Mouse (Mus musculus): ENCODE results near the gene Fbxl4. TPM values are rescaled to one million over a fixed set of nuclear protein-coding genes. Genes with fewer than 3 reads are reported as not detected.
A peak's percentile ranks its signal among the peaks of the same experiment; 100 is the strongest.

Fbxl4 gene
- total and polyA plus RNA-seq, 3 experiments, result 4.5 TPM; not detected in 1

- H3K27me3 ChIP-seq (ENCODE audit: control insufficient read depth in 1 of 2, insufficient read depth in 2 of 2, low read length in 2 of 2), result no peaks in the 10 kb centered on the region
- H3K27ac ChIP-seq (ENCODE audit: control insufficient read depth, low read depth, low read length), result no peak overlapping the region
- H3K36me3 ChIP-seq (ENCODE audit: control insufficient read depth in 1 of 2, insufficient read depth in 2 of 2, low read length in 2 of 2), result no peaks in the 10 kb centered on the region; a peak in 2 of 4 replicates
- H3K4me1 ChIP-seq (ENCODE audit: control insufficient read depth in 1 of 2, insufficient read depth in 2 of 2, low read length in 2 of 2), result no peaks in the 10 kb centered on the region; a peak in 1 of 4 replicates
- H3K9ac ChIP-seq (ENCODE audit: control insufficient read depth, low read depth, low read length, poor library complexity, severe bottlenecking), result no peak overlapping the region
- H3K4me3 ChIP-seq (ENCODE audit: control insufficient read depth in 1 of 2, insufficient read depth in 1 of 2, low read depth in 2 of 2, low read length in 2 of 2), result no peak overlapping the region
- no peaks in the 10 kb centered on the region for H3K9me3 ChIP-seq (replicated peaks; ENCODE audit: insufficient read depth, low read length)
- peak; percentile 60 for DNase-seq (ENCODE audit: low read depth, low spot score)
- no peak for TF ChIP-seq MAZ (IDR thresholded peaks at IDR 0.05; ENCODE audit: low read depth, low read length)
- peak; percentile 13 for TF ChIP-seq RAD21 (IDR thresholded peaks at IDR 0.05; ENCODE audit: low read depth, low read length)
- no peaks in the 10 kb centered on the region for H3K79me2 ChIP-seq (ENCODE audit: control insufficient read depth, insufficient read depth, low read length, poor library complexity)
Observed at GRCm38 (mm10) chr4:22402032-22402431, 44.7 kb downstream of the Fbxl4 start.

GRCm38 (mm10) chr4:22402930-22403329 lies 45.6 kb downstream of the Fbxl4 start:
- H3K9ac ChIP-seq (ENCODE audit: control insufficient read depth, low read depth, low read length, poor library complexity, severe bottlenecking), result no peak overlapping the region
- no peak overlapping the region for H3K27ac ChIP-seq (ENCODE audit: control insufficient read depth, low read depth, low read length)
- no peaks in the 10 kb centered on the region for H3K9me3 ChIP-seq (replicated peaks; ENCODE audit: insufficient read depth, low read length)
- DNase-seq (ENCODE audit: low read depth, low spot score), result no peak
- TF ChIP-seq ETS1 (IDR thresholded peaks at IDR 0.05; ENCODE audit: low read depth, low read length) (no peak), EP300 (IDR thresholded peaks at IDR 0.05; ENCODE audit: low read depth in 1 of 2, low read length in 2 of 2) (no peak), MEF2A (IDR thresholded peaks at IDR 0.05; ENCODE audit: extremely low read depth, insufficient replicate concordance, low read depth, low read length, poor library complexity, severe bottlenecking) (no peak), TCF12 (IDR thresholded peaks at IDR 0.05; ENCODE audit: low read depth, low read length) (no peak), SMC3 (IDR thresholded peaks at IDR 0.05; ENCODE audit: low read depth, low read length) (no peak), ELF1 (IDR thresholded peaks at IDR 0.05; ENCODE audit: low read depth, low read length) (no peak), MYB (IDR thresholded peaks at IDR 0.05; ENCODE audit: low read depth, low read length) (no peak), POLR2A (IDR thresholded peaks at IDR 0.05; ENCODE audit: control insufficient read depth in 1 of 2, insufficient read depth in 1 of 2, low read depth in 1 of 2, low read length in 2 of 2, poor library complexity in 1 of 2) (no peak), ZMIZ1 (IDR thresholded peaks at IDR 0.05; ENCODE audit: low read depth, low read length) (no peak), GABPA (IDR thresholded peaks at IDR 0.05; ENCODE audit: low read depth, low read length) (no peak), POLR2AphosphoS5 (IDR thresholded peaks at IDR 0.05; ENCODE audit: borderline replicate concordance, low read depth, low read length) (no peak), JUND (IDR thresholded peaks at IDR 0.05; ENCODE audit: low read depth, low read length) (no peak), ZC3H11A (IDR thresholded peaks at IDR 0.05; ENCODE audit: low read depth, low read length) (no peak), E2F4 (IDR thresholded peaks at IDR 0.05; ENCODE audit: borderline replicate concordance, low read depth, low read length) (no peak), MYC (IDR thresholded peaks at IDR 0.05; ENCODE audit: low read depth, low read length) (no peak), ZNF384 (IDR thresholded peaks at IDR 0.05; ENCODE audit: low read depth, low read length) (no peak), RAD21 (IDR thresholded peaks at IDR 0.05; ENCODE audit: low read depth, low read length) (no peak), CHD2 (IDR thresholded peaks at IDR 0.05; ENCODE audit: low read length) (no peak)
- H3K27me3 ChIP-seq (ENCODE audit: control insufficient read depth in 1 of 2, insufficient read depth in 2 of 2, low read length in 2 of 2), result no peaks in the 10 kb centered on the region
- H3K4me3 ChIP-seq (ENCODE audit: control insufficient read depth in 1 of 2, insufficient read depth in 1 of 2, low read depth in 2 of 2, low read length in 2 of 2), result no peak overlapping the region
- H3K79me2 ChIP-seq (ENCODE audit: control insufficient read depth, insufficient read depth, low read length, poor library complexity), result no peaks in the 10 kb centered on the region
- H3K4me1 ChIP-seq (ENCODE audit: control insufficient read depth in 1 of 2, insufficient read depth in 2 of 2, low read length in 2 of 2), result no peaks in the 10 kb centered on the region; a peak in 1 of 4 replicates
- no peaks in the 10 kb centered on the region; a peak in 2 of 4 replicates for H3K36me3 ChIP-seq (ENCODE audit: control insufficient read depth in 1 of 2, insufficient read depth in 2 of 2, low read length in 2 of 2)

Measured in MEL (cell line).